In the genomic region with DNA sequence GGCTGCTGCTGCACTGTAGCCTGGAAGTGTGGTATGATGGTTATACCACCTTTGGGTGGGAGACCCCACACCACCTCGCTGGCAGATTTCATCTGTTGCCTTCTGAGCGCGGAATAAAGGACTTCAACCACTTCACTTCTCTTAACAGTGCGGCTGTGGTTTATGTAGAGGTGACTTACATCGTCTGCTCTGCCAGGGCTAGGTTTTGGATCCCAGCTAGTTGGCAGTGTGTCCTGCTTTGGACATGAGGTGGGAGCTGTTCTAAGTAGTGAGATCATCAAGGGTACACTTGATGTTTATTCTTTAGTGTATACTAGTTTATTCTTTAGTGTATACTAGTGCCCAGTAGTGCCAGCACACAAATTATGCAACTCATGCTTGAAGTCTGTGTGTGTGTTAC, we compare ENCODE assay signal across 24 mouse cellular contexts.
DNase-seq lines count a peak whose midpoint lies in the region; ATAC-seq and TF ChIP-seq lines count a peak whose summit lies in the region.
"Had no signal": no experiment of that assay in that cellular context is flagged by ENCODE, and none has a peak within 500 bp of the region (broad histone marks: within the 10 kb centered on the region; RNA-seq: fewer than 3 reads in every experiment).

No protein-coding gene starts in this region.

- H3K27ac ChIP-seq in cerebellum, adult 2 months (ENCODE audit: insufficient read depth, low read length): 0 out of 2 replicates have a peak overlapping the region, but pooled peaks have one; percentile 11
- H3K27ac ChIP-seq in midbrain, embryonic 11.5 days (ENCODE audit: low read depth, low read length): no peak overlapping the region
- no peak overlapping the region for H3K27ac ChIP-seq in midbrain, embryonic 13.5 days
- H3K27ac ChIP-seq: embryonic facial prominence, embryonic 10.5 days; embryonic facial prominence, embryonic 12.5 days; forebrain, embryonic 13.5 days; forebrain, embryonic 15.5 days had no signal

- 68% methylated on average over 5 of the region's 5 CpGs for WGBS in cerebellum, adult 2 months
- WGBS in midbrain, embryonic 11.5 days: 90% methylated on average over 5 of the region's 5 CpGs
- WGBS in midbrain, embryonic 13.5 days: 97% methylated on average over 5 of the region's 5 CpGs

- TF ChIP-seq CTCF in cerebellum, adult 2 months (IDR thresholded peaks at IDR 0.05; ENCODE audit: borderline replicate concordance, insufficient read depth, low read depth, low read length): no peak

- no peaks in the 10 kb centered on the region for H3K36me3 ChIP-seq in midbrain, embryonic 11.5 days (ENCODE audit: control insufficient read depth, insufficient read depth, low read length)
- H3K36me3 ChIP-seq in midbrain, embryonic 13.5 days: no peaks in the 10 kb centered on the region
- H3K36me3 ChIP-seq: embryonic facial prominence, embryonic 10.5 days; embryonic facial prominence, embryonic 12.5 days; forebrain, embryonic 15.5 days; G1E had no signal

- no peak for TF ChIP-seq POLR2A in cerebellum, adult 2 months (IDR thresholded peaks at IDR 0.05; ENCODE audit: borderline replicate concordance, insufficient read depth, low read length)

- no peak overlapping the region for H3K9ac ChIP-seq in midbrain, embryonic 11.5 days (ENCODE audit: low read length)
- H3K9ac ChIP-seq in midbrain, embryonic 13.5 days (replicated peaks): no peak overlapping the region
- H3K9ac ChIP-seq: embryonic facial prominence, embryonic 12.5 days; forebrain, embryonic 13.5 days; forebrain, embryonic 15.5 days; forebrain, postnatal 0 days had no signal

- no peak overlapping the region for H3K4me3 ChIP-seq in cerebellum, adult 2 months (replicated peaks; ENCODE audit: insufficient read depth, low read depth, low read length)
- no peak overlapping the region for H3K4me3 ChIP-seq in midbrain, embryonic 11.5 days (ENCODE audit: low read depth, low read length)
- no peak overlapping the region for H3K4me3 ChIP-seq in midbrain, embryonic 13.5 days (replicated peaks)
- H3K4me3 ChIP-seq: embryonic facial prominence, embryonic 10.5 days; embryonic facial prominence, embryonic 12.5 days; forebrain, embryonic 13.5 days; forebrain, embryonic 15.5 days had no signal

- DNase-seq in cerebellum, adult 2 months: no peak
- no peak for DNase-seq in cerebellum, postnatal 4 days (ENCODE audit: low spot score in 2 of 2)
- peak; percentile 86 for DNase-seq in heart, adult 11 months
- DNase-seq in heart, postnatal 4 days: no peak
- peak; percentile 35 for DNase-seq in midbrain, embryonic 11.5 days (ENCODE audit: low spot score, missing footprints)
- DNase-seq: adrenal gland, adult 8-10 months; adrenal gland, postnatal 14 days; adrenal gland, postnatal 36 days; B cell, adult 2 months; cerebellum, adult 11 months; cerebellum, adult 9-10 months; cerebellum, postnatal 14 days; cerebellum, postnatal 36 days; forebrain, postnatal 0 days had no signal

- H3K9me3 ChIP-seq in midbrain, embryonic 11.5 days (ENCODE audit: control insufficient read depth, low read length): no peaks in the 10 kb centered on the region
- no peaks in the 10 kb centered on the region for H3K9me3 ChIP-seq in midbrain, embryonic 13.5 days
- H3K9me3 ChIP-seq: embryonic facial prominence, embryonic 10.5 days; embryonic facial prominence, embryonic 12.5 days; forebrain, embryonic 13.5 days; forebrain, embryonic 15.5 days had no signal

- H3K4me2 ChIP-seq in midbrain, embryonic 11.5 days: no peak overlapping the region
- H3K4me2 ChIP-seq in midbrain, embryonic 13.5 days (replicated peaks): no peak overlapping the region
- H3K4me2 ChIP-seq: embryonic facial prominence, embryonic 12.5 days; forebrain, embryonic 13.5 days; forebrain, embryonic 15.5 days had no signal

- H3K4me1 ChIP-seq in cerebellum, adult 2 months (ENCODE audit: control insufficient read depth, insufficient read depth, low read length): peaks cover 10% of the 10 kb centered on the region
- H3K4me1 ChIP-seq in midbrain, embryonic 11.5 days (ENCODE audit: control insufficient read depth, insufficient read depth, low read length): no peaks in the 10 kb centered on the region
- 0 out of 2 replicates have a peak, but pooled peaks cover 5% of the 10 kb centered on the region for H3K4me1 ChIP-seq in midbrain, embryonic 13.5 days (replicated peaks)

- H3K27me3 ChIP-seq in cerebellum, adult 2 months (ENCODE audit: control insufficient read depth, insufficient read depth, low read length): no peaks in the 10 kb centered on the region
- no peaks in the 10 kb centered on the region for H3K27me3 ChIP-seq in midbrain, embryonic 11.5 days (ENCODE audit: control insufficient read depth, insufficient read depth, low read length)
- no peaks in the 10 kb centered on the region for H3K27me3 ChIP-seq in midbrain, embryonic 13.5 days
- H3K27me3 ChIP-seq: CH12.LX; embryonic facial prominence, embryonic 12.5 days; forebrain, embryonic 13.5 days; forebrain, embryonic 15.5 days; Patski had no signal

- no peak for ATAC-seq in midbrain, embryonic 11.5 days (ENCODE audit: low FRiP score)
- no peak for ATAC-seq in midbrain, embryonic 13.5 days
- ATAC-seq: activated CD4-positive, CD25-positive, alpha-beta regulatory T cell, adult 4 months; CD4-positive, CD25-positive, alpha-beta regulatory T cell, adult 4 months; forebrain, embryonic 13.5 days; forebrain, embryonic 15.5 days; forebrain, postnatal 0 days; Patski had no signal

Comparison
In these comparisons a context has a peak if more than half of its experiments do, and no peak if none do; other contexts are left out.
1. DNase-seq: peak in heart, adult 11 months (single experiment) and midbrain, embryonic 11.5 days (single experiment); none in cerebellum, adult 2 months (0 of 2), cerebellum, postnatal 4 days (0 of 2) and heart, postnatal 4 days (single experiment).